Mouse (Mus musculus) layer of hippocampus, adult 6 months (tissue): Measurements from ENCODE around the gene Ankrd49. TPM values are rescaled to one million over a fixed set of nuclear protein-coding genes. Genes with fewer than 3 reads are reported as not detected.

Experiments used
- long read RNA-seq, 2 experiments: library from polyadenylated mRNA; unstranded; transcript quantifications; one replicate each; pipeline ENCODE4 v2.0.0; 2019 to 2020
- polyA plus RNA-seq: library from polyadenylated mRNA; unstranded; fragments of <200 nt; fragmentation: Nextera tagmentation; gene quantifications from 2 replicates; pipeline ENCODE4 v1.2.3, GENCODE M21; 2021

The Ankrd49 gene
- polyA plus RNA-seq: 9.6 and 9.8 TPM in 2 replicates
- long read RNA-seq, experiment 1, partial matches to known transcripts: 0 of 4 reads
- long read RNA-seq, experiment 1, other reads (novel, unspliced or antisense): 0 of 4 reads
- long read RNA-seq, experiment 2, transcript Ankrd49-206 (3 exons, 2,679 nt): major isoform, 5 of 10 reads
- long read RNA-seq, experiment 2, partial matches to known transcripts: 0 of 10 reads
- long read RNA-seq, experiment 2, other reads (novel, unspliced or antisense): 1 of 10 reads

DNA sequence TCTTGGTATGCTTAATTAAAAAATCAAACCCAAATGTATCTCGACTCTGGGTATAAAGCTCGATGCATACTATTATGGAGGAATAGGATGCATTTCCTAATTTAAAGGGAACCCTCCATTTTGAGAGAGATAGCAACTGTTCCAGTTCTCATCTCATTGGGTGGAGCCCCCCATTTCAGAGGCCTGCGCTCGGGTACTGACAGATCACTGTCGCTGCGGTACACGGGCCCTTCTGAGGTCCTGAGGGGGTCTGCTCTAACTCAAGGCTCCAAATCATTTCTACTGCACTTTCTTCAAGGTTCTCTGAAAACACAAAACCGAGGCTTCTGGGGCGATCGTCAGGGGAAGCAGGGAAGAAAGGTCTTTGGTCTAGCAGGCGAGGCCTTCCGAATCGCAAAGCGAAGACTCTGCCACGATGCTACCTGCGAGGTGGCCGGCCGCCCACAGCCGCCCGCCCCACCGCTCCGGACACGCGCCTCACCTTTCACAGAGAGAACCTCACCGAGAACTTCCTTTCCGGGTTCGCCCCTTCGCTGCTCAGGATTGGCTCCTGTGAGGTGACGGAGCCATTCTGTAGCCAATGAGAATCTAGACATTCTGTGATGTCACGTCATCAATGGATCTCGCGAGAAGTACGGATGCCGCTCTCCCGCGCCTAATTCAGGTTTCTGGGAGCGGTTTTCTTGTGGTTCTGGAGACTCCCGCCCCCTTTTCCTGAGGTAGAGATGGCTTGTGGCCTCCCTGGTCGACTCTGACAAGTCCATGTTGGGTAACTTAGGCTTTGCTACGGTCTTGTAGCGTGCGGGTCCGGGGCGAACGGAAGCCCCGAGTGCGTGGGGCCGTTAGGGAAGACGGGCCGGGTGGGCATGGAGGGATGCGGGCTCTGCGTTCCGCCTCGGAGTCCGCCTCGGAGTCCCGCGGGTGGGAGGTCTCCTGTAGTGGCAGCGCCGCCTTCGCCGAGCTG, at the start of gene Ankrd49, which contains the start of gene Mre11a:
Ankrd49 (minus strand) TSS at position 818 of the 964 bp plus-strand sequence.
Mre11a (plus strand) TSS at position 616 of the 964 bp plus-strand sequence.

GRCm38 (mm10) chr9:14770803-14771471, 13.7 kb downstream of the Ankrd49 start, which contains the start of gene 1700012B09Rik:
Gene 1700012B09Rik, minus strand, starts transcription at chr9:14771030.

DNA sequence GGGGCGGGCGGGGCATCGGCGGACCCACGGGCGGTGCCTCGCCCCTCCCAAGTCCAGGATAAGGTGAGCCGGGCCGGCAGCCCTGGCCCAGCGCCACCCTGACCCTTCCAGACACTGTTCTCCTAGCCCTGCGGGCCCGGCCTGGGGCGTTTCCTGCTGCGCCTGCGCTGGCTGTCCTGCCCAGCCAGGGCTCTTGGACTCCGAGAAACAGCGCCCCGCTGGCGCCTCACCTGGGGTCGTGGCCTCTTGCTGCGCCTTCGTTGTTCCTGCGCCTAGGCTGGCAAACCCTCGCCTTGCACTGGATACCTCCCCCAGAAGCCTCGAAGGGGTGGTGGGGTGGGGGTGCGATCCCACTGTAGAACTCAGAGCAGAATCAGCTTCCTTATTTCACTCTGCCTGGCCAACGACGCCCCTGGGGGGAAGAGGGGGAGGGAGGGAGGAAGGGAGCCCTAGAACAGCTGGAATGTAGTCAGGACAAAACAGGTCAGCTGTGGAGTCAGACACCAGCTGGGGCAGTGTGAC, 32.6 kb downstream of the Ankrd49 start, which contains the start of gene Fut4:
Fut4 (minus strand) TSS at position 393 of the 522 bp plus-strand sequence.

GRCm38 (mm10) chr9:14740151-14740924, 44.3 kb downstream of the Ankrd49 start, which contains the start of gene Piwil4:
Gene Piwil4, minus strand, starts transcription at chr9:14740733.

Other genes with a start within 250 kb of the Ankrd49 start
- 1.3 and 1.9 TPM in 2 replicates for gene Amotl1, start 139.8 kb downstream of the Ankrd49 start, polyA plus RNA-seq
- gene Piwil4, start 44.1 kb downstream of the Ankrd49 start, polyA plus RNA-seq: 0.06 TPM in 1 of 2 replicates, not detected in the other
- gene Fut4, start 32.5 kb downstream of the Ankrd49 start, polyA plus RNA-seq: 0.14 and 0.16 TPM in 2 replicates
- 7.3 and 10.0 TPM in 2 replicates for gene 1700012B09Rik, start 13.8 kb downstream of the Ankrd49 start, polyA plus RNA-seq
- 3.6 and 5.1 TPM in 2 replicates for gene Mre11a, start 202 bp downstream of the Ankrd49 start, polyA plus RNA-seq
- gene Gpr83, start 75.4 kb upstream of the Ankrd49 start, polyA plus RNA-seq: 10.3 and 12.3 TPM in 2 replicates
- gene Izumo1r, start 119.1 kb upstream of the Ankrd49 start, polyA plus RNA-seq: not detected in 2 replicates